Mouse (Mus musculus): ENCODE measurements around the gene Borcs5. TPM values are rescaled to one million over a fixed set of nuclear protein-coding genes. Genes with fewer than 3 reads are reported as not detected.

Borcs5 gene
- 47.5 and 48.1 TPM in 2 replicates for polyA plus RNA-seq (2015; fragmentation: Nextera tagmentation; extraction: Ambion mirVana)

DNA sequence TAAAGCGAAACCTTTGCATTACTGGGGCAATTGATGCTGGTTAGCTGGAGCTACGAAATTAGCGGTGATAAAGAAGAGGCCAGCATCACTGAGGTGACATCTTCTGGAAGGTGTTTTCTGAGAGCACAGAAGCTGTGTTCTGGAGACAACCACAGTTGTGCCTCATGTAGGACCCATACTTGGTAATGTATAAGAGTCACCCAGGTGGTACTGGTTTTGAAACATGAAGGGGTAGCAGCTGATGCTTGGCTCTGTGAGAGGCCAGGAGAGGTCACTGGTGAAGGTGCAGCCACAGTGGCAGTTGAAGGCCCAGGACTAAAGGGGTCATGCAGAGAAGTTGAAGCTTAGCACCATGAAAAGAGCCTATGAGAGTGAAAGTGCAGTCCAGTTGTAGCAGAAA is at the start of gene Borcs5:
Gene Borcs5, plus strand, starts transcription at position 301 of the 400 bp plus-strand sequence.
- H3K9ac ChIP-seq, result no peak within 1 kb of the TSS
- WGBS, result 89% methylated on average over 3 of the region's 3 CpGs
- H3K4me1 ChIP-seq (replicated peaks), result peaks cover 13% of the 10 kb centered on the region
- no peak within 1 kb of the TSS for H3K4me3 ChIP-seq
- no peak within 1 kb of the TSS for H3K4me2 ChIP-seq
- H3K9me3 ChIP-seq, result no peaks in the 10 kb centered on the region
- no peaks in the 10 kb centered on the region for H3K36me3 ChIP-seq
- no peak for ATAC-seq (ENCODE audit: low read depth)
- no peaks in the 10 kb centered on the region for H3K27me3 ChIP-seq
- H3K27ac ChIP-seq (replicated peaks), result no peak within 1 kb of the TSS

DNA sequence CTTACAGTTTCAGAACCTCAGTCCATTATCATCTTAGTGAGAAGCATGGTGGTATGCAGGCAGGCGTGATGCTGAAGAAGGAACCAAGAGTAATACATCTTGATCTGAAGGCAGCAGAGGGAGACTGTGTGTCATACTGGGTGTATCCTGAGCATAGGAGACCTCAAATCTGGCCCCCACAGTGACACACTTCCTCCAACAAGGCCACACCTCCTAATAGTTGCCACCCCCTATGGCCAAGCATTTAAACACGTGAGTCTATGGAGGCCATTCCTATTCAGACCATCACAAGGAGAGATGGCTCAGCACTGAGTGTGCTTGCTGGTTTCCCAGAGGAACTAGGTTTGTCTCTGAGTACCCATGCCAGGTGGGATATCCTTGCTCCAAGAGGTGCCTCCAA is 47.7 kb upstream of the Borcs5 start:
- H3K4me3 ChIP-seq, result no peak overlapping the region
- 85% methylated on average over 2 of the region's 2 CpGs for WGBS

DNA sequence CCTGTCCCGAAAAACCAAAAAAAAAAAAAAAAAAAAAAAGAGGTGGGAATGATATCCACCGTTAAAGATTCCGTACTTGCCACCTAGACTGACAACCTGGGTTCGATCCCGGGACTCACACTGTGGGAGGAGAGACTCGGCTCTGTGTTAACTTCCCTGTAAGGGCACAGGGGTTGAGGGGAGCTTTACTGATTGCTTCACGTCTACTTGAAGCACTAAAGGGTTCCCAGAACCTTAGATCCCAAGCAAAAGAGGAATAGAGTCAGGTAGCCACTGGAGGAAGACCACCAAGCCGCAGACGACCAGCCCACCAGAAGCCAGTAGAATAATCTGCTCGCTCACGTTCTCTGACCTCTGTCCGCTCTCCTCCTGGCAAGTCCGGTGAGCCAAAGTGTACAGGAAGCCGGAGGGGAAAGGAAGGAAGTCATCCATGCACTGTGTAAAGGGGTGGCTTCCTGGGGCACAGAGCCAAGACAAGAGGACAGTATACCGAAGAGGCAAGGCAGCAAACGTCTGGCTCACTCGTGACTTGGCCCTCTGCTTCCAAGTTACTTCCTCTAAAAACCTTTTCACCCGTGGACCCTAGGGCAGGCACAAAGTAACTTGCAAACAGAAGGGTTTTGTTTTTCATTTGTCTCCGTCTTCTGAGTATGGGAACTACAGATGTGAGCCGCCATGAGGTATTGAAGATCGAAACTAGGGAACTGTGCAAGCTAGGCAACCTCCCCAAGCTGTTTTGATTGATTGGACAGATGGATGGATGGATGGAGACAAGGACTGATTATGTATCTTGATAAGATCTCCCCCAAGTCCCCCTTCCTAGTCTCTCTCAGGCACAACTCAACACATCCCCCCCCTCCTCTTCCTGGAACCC is 44.5 kb upstream of the Borcs5 start:
- Histone ChIP-seq H3K9ac (no peak overlapping the region), H3K27me3 (no peaks in the 10 kb centered on the region), H3K27ac (replicated peaks) (no peak overlapping the region), H3K36me3 (no peaks in the 10 kb centered on the region), H3K4me3 (no peak overlapping the region), H3K4me2 (no peak overlapping the region), H3K9me3 (no peaks in the 10 kb centered on the region), H3K4me1 (replicated peaks) (no peaks in the 10 kb centered on the region)
- no peak for ATAC-seq (ENCODE audit: low read depth)
- 86% methylated on average over 20 of the region's 21 CpGs for WGBS

More for the DNA sequence above, 47.7 kb upstream of the Borcs5 start:
- H3K9me3 ChIP-seq, result no peaks in the 10 kb centered on the region
- H3K4me2 ChIP-seq, result no peak overlapping the region
- no peaks in the 10 kb centered on the region for H3K27me3 ChIP-seq
- H3K27ac ChIP-seq (replicated peaks), result no peak overlapping the region
- H3K4me1 ChIP-seq (replicated peaks), result no peaks in the 10 kb centered on the region
- H3K9ac ChIP-seq, result no peak overlapping the region
- H3K36me3 ChIP-seq, result no peaks in the 10 kb centered on the region
- ATAC-seq (ENCODE audit: low read depth), result no peak

DNA sequence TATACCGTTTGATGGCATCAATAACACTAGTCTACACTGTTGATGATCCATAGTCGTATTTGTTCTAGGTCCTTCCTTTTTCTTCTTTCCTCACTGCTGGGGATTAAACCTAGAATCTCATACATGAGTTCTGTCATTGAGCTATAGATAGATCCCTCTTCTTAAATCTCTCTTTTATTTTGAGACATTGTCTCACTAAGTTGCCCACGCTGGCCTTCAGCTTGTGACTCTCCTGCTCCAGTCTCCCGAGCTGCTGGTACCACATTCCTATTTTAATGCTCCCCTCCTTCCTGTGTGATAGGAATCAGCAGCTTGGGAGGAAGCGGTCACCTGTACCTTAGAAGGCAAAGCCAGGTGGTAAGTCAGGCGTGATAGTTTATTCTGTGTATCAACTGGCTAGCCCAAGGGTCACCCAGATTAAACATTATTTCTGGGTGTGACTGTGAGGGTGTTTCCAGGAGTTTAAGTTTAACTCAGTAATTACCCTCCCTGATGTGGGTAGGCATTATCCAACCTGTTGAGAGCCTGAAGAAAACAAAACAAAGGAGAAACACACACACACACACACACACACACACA is 41.6 kb upstream of the Borcs5 start:
- Histone ChIP-seq H3K9ac (no peak overlapping the region), H3K4me3 (no peak overlapping the region), H3K9me3 (no peaks in the 10 kb centered on the region), H3K36me3 (no peaks in the 10 kb centered on the region), H3K27ac (replicated peaks) (no peak overlapping the region), H3K27me3 (no peaks in the 10 kb centered on the region), H3K4me2 (no peak overlapping the region), H3K4me1 (replicated peaks) (no peaks in the 10 kb centered on the region; the same call in 1 of the 2 replicates)
- WGBS, result 91% methylated on average over 6 of the region's 6 CpGs
- no peak for ATAC-seq (ENCODE audit: low read depth)

DNA sequence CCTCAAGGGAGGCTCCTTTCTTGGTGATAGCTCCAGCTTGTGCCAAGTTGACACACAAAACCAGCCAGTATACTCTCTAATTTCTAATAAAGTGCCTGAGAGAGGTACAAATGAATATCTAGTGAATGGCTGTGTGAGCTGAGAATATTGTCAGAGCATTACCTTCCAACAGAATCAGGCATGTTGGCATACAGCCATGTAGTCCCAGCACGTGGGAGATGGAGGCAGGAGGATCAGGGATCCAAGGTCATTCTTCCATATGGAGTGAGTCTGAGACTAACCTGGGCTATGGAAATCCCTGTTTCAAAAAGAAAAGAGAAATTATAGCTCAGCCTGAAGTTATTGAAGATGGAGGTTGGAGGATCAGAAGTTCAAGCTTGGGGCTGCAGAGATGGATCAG is 40.1 kb upstream of the Borcs5 start:
- Histone ChIP-seq H3K4me3 (no peak overlapping the region), H3K27me3 (no peaks in the 10 kb centered on the region), H3K4me1 (replicated peaks) (no peaks in the 10 kb centered on the region; the same call in 1 of the 2 replicates), H3K4me2 (no peak overlapping the region), H3K27ac (replicated peaks) (no peak overlapping the region), H3K9ac (no peak overlapping the region), H3K36me3 (no peaks in the 10 kb centered on the region), H3K9me3 (no peaks in the 10 kb centered on the region)
- ATAC-seq (ENCODE audit: low read depth), result no peak
- WGBS, result 59% methylated on average over 1 of the region's 1 CpGs

DNA sequence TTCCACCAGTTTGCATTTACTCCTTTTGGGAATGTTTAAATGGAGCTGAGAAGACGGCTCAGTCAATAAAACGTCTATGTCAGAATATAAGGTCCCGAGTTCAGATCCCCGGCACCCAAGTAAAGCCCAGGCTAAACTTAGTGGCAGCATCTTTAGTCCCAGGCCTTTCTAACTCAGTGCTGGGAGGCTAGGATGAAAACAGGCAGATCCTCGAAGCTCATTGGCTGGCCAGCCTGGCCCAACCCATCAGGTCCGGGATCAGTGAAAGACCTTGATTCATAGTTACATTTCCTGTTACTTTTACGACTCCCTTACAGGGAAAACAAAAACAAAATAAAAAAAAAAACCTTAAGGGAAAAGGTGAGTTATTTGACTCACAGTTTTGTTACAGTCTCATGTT is 38.2 kb upstream of the Borcs5 start:
- no peak overlapping the region for H3K9ac ChIP-seq
- ATAC-seq (ENCODE audit: low read depth), result no peak
- H3K4me2 ChIP-seq, result no peak overlapping the region
- H3K27me3 ChIP-seq, result no peaks in the 10 kb centered on the region
- no peak overlapping the region for H3K27ac ChIP-seq (replicated peaks)
- H3K36me3 ChIP-seq, result no peaks in the 10 kb centered on the region
- H3K4me1 ChIP-seq (replicated peaks), result no peaks in the 10 kb centered on the region; the same call in 1 of the 2 replicates
- 55% methylated on average over 7 of the region's 7 CpGs for WGBS
- no peak overlapping the region for H3K4me3 ChIP-seq
- H3K9me3 ChIP-seq, result no peaks in the 10 kb centered on the region

DNA sequence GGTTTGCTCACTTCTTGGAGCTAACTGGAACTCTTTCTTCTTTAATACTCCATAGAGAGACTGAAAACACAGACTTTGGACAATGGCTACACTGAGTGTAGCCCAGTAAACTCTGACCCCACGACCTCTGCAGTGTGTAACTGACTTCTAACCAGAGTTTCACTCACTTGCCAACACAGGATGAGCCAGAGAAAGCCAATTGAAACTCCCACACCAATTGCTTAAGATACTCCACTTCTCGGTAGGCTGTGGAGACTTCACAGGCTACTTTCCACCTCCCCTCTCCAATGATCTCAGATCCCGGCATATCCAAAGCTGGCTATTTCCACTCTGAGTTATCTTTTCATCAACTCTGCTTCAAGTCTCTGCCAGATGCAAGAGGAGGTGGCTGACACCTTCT is 37.5 kb upstream of the Borcs5 start:
- Histone ChIP-seq H3K9ac (no peak overlapping the region), H3K4me2 (no peak overlapping the region), H3K4me1 (replicated peaks) (peaks cover 1% of the 10 kb centered on the region; the same call in 1 of the 2 replicates), H3K27me3 (no peaks in the 10 kb centered on the region), H3K27ac (replicated peaks) (no peak overlapping the region), H3K9me3 (no peaks in the 10 kb centered on the region), H3K4me3 (no peak overlapping the region), H3K36me3 (no peaks in the 10 kb centered on the region)
- 49% methylated on average over 3 of the region's 3 CpGs for whole genome bisulfite sequencing
- no peak for ATAC-seq (ENCODE audit: low read depth)

DNA sequence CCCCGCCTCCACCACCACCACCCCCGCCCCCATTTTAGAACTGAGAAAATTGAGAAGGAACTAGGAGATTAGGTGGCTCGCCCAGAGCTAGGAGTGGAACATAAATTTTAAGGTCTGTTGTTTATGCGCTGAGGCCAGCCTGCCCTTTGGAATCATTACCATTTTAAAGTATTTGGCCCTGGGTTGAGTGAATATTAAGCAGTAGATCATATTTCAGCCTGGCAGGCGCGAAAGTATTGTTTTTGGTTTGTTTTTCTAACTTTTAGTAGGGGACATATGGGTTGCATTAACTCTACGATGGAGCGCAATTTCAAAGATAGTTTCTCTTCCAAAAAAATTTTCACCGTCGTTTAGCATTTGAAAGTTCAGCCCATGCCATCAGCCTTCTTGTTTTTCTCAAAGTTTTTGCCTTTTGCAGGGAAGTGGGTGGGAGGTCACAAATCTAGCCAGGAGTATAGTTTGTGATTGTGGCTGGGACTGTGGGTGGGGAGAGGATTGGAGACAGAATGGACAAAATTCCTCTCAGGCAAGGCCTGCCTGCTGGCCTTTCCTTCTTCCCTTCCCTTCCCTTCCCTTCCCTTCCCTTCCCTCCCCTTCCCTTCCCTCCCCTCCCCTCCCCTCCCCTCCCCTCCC is 36.8 kb upstream of the Borcs5 start:
- no peak overlapping the region for H3K4me2 ChIP-seq
- H3K9me3 ChIP-seq, result no peaks in the 10 kb centered on the region
- H3K4me1 ChIP-seq (replicated peaks), result peaks cover 4% of the 10 kb centered on the region; the same call in 1 of the 2 replicates
- H3K9ac ChIP-seq, result no peak overlapping the region
- H3K27ac ChIP-seq (replicated peaks), result no peak overlapping the region
- no peaks in the 10 kb centered on the region for H3K36me3 ChIP-seq
- no peak overlapping the region for H3K4me3 ChIP-seq
- H3K27me3 ChIP-seq, result no peaks in the 10 kb centered on the region
- ATAC-seq (ENCODE audit: low read depth), result no peak
- WGBS, result 48% methylated on average over 10 of the region's 10 CpGs

DNA sequence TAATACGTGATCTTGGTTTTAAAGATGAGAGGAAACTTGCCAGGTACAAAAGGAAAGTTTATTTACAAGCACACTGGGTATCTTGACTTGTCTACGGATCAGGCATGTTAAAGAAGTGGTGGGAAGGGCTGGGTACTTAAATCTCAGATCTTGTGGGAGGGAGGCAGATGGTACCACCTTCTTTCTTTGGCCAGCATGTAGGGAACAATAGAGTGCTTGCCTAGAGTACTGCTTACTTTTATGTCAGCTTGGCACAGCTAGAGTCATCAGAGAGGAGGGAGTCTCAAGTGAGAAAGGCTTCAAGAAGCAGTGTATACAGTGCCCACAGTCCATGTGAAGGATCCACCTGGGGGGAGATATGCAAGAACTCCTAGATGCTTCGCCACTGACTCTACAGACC is 34.1 kb upstream of the Borcs5 start:
- no peak overlapping the region for H3K4me3 ChIP-seq
- no peaks in the 10 kb centered on the region for H3K36me3 ChIP-seq
- H3K9ac ChIP-seq, result no peak overlapping the region
- WGBS, result 90% methylated on average over 3 of the region's 3 CpGs
- no peak overlapping the region for H3K27ac ChIP-seq (replicated peaks)
- H3K9me3 ChIP-seq, result no peaks in the 10 kb centered on the region
- no peak for ATAC-seq (ENCODE audit: low read depth)
- no peaks in the 10 kb centered on the region for H3K27me3 ChIP-seq
- H3K4me1 ChIP-seq (replicated peaks), result peaks cover 4% of the 10 kb centered on the region; the same call in 1 of the 2 replicates
- H3K4me2 ChIP-seq, result no peak overlapping the region

DNA sequence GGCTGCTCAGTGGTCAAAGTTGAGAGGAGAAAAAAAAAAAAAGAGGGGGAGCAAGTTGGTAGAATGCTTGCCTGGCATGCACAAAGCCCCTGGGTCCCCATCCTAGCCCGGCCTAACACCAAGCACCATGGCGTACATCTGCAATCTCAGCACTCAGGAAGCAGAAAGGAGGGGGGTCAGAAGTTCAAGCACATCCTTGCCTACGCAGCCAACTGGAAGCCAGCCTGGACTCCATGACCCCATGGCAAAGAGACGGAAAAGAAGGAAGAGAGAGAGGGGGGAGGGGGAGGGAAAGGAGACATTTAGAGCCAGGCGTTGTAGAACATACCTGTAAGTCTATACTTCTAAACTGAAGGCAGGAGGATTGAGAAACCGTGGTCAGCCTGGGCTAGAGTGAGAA is 32.8 kb upstream of the Borcs5 start:
- ATAC-seq (ENCODE audit: low read depth), result no peak
- no peak overlapping the region for H3K4me3 ChIP-seq

DNA sequence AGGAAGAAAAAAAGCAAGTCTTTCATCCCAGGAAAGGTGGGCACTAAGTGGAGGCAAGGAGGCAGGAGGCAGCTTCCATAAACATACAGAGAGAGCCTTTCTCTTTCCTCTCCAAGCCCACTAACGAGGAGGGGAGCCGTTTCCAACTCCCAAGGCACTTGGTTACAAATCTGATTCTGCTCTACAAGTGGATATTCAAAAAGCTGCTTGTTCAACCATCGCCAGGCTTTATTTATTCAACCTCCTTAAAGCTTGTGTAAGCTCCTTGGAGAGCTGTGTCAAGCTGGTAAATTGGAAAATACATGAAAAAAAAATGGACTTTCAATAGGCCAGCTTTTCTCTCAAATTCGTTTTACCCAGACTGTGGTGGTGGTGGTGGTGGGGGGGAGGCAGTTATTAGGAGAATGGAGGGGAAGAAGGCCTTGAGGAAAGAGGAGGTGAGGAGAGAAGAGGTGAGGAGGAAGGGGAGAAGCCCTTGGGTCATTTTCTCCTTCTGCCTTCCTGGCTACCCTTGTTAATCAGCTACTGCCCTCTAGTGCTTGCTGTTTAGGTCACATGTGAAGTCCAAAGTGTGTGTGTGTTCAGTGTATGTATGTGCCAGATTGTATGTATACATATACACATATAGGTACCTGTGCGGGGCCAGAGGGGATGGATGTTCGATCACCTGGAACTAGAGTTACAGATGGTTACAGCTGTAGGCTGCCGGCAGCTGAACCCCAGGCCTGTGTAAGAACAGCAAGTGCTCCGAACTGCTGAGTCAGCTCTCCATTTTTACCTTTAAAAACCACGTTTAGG is 32.2 kb upstream of the Borcs5 start:
- Histone ChIP-seq H3K27me3 (no peaks in the 10 kb centered on the region), H3K4me2 (no peak overlapping the region), H3K9me3 (no peaks in the 10 kb centered on the region), H3K36me3 (no peaks in the 10 kb centered on the region), H3K27ac (replicated peaks) (no peak overlapping the region), H3K4me3 (no peak overlapping the region), H3K4me1 (replicated peaks) (peaks cover 4% of the 10 kb centered on the region; the same call in 1 of the 2 replicates), H3K9ac (no peak overlapping the region)
- 68% methylated on average over 9 of the region's 9 CpGs for WGBS
- ATAC-seq (ENCODE audit: low read depth), result peak; percentile 56; the same call in 1 of the 2 replicates

More for the DNA sequence above, 32.8 kb upstream of the Borcs5 start:
- Histone ChIP-seq H3K4me2 (no peak overlapping the region), H3K9me3 (no peaks in the 10 kb centered on the region), H3K4me1 (replicated peaks) (peaks cover 4% of the 10 kb centered on the region; the same call in 1 of the 2 replicates), H3K36me3 (no peaks in the 10 kb centered on the region), H3K9ac (no peak overlapping the region), H3K27me3 (no peaks in the 10 kb centered on the region), H3K27ac (replicated peaks) (no peak overlapping the region)
- WGBS, result 65% methylated on average over 6 of the region's 6 CpGs
